Mouse (Mus musculus): ENCODE results near the gene Gm21969.

Gene Gm21969

GRCm38 (mm10) chr4:139669847-139670246 is 66.9 kb downstream of the Gm21969 start:
- DNase-seq = peak; percentile 55

GRCm38 (mm10) chr4:139675696-139676095 is 72.7 kb downstream of the Gm21969 start:
- DNase-seq = no peak

- DNase-seq = no peak
These were observed 81.0 kb downstream of the Gm21969 start for GRCm38 (mm10) chr4:139683728-139684638.

- DNase-seq = peak; percentile 26
These were observed 81.6 kb downstream of the Gm21969 start for GRCm38 (mm10) chr4:139684639-139685017.

GRCm38 (mm10) chr4:139688058-139688457 is 85.1 kb downstream of the Gm21969 start:
- no peak for DNase-seq

- no peak for DNase-seq
These were observed 86.8 kb downstream of the Gm21969 start for GRCm38 (mm10) chr4:139689627-139690269.

GRCm38 (mm10) chr4:139693315-139693714 is 90.3 kb downstream of the Gm21969 start:
- DNase-seq = no peak

- no peak for DNase-seq
These were observed 94.8 kb downstream of the Gm21969 start for GRCm38 (mm10) chr4:139697755-139698154.

GRCm38 (mm10) chr4:139698602-139699001 is 95.6 kb downstream of the Gm21969 start:
- no peak for DNase-seq

- DNase-seq = no peak
These were observed 99.9 kb downstream of the Gm21969 start for GRCm38 (mm10) chr4:139702914-139703313.

- no peak for DNase-seq
These were observed 100.5 kb downstream of the Gm21969 start for GRCm38 (mm10) chr4:139703468-139703867.

GRCm38 (mm10) chr4:139705986-139706385 is 103.0 kb downstream of the Gm21969 start:
- DNase-seq = no peak

- DNase-seq = no peak
These were observed 107.7 kb downstream of the Gm21969 start for GRCm38 (mm10) chr4:139710467-139711334.
